Mouse (Mus musculus): ENCODE data around the gene Cblc. TPM values are rescaled to one million over a fixed set of nuclear protein-coding genes. Genes with fewer than 3 reads are reported as not detected.

Cblc gene
- not detected for polyA plus RNA-seq (2017; shearing (Covaris generic))

DNA sequence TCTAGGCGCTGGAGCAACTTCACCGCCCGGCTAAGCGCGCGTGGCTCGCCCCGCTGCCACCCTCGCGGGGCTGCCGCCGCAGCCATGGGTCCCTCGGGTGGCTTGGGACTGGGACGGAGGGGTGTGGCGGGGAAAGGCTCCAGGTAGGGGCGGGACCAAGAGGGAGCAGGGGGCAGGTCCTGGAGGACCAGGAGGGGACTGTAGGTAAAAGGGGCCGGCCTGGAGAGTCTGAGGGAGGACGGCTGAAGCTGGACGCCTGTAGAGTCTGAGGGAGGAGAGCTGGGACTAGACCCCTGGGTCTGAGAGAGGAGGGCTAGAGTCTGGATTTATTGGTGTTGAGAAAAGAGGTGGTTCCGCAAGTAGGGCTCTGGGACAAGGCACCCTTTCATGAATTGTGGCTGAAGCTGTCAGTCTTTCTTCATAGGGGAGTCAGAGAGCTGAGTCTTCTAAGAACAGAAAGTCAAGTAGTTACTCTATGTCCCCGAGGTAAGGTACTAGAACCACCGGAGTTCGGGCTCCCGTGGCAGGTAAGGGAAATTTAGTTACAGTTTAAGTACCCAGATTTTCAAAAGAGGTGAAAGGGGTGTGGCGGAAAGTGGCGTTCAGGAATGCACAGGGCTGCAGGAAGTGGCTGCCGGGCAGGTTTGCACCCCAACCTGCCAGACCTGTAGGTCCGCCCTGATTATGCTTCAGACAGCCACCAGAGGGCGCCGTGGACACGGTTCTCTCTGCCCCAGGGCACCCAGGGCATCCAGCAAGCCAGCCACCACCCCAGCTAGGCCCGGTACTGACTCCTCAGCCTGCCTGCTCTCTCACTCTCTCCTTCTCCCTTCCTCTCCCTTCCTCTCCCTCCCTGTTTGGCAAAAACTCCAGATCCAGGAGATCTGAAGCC is at the start of gene Cblc:
Gene Cblc (minus strand): TSS at position 113 of the 892 bp plus-strand sequence.

DNA sequence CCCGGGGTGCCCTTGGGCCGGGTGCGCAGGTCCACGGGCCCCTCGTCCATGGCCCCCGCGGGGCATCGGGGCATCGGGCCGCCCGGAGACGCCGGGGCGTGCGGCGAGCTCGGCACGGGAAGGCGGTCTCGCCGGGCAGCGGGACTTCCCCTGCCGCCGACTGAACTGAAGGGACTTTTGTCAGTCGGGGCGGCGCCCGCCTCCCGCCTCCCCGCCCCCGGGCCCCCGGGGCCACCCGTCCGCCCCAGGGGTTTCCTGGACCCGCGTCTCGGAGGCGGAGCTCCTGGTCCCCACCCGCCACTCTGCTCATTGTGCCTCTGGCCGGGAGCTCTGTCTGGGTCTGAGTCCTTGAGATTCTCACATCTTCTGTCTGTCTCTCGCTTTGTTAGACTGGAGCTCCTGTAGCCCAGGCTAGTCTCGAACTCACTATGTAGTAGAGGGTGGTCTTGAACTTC is 26.0 kb upstream of the Cblc start, which contains the start of gene Bcl3:
Gene Bcl3 (minus strand): TSS at position 167 of the 455 bp plus-strand sequence.

DNA sequence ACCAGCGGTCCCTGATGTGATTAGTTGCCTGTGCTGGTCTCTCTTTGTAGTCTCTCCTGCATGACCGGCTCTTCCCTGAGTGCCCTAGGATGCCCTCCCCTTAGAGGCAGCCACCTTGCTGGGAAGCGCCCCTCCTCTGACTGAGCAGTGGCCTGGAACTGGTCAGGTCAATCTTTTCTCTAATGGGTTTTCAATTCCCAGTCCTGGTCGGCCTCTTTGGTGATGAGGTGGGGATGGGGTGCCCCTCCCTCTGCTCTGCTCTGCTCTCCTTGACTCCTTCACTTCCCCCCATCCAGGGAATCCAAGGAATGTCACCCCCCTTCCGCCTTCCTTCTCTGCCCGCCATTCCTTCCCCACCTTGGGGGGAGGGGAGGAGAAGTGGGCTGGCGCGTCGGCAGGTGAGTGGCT is 25.6 kb downstream of the Cblc start, which contains the start of gene Bcam:
Gene Bcam (minus strand): TSS at position 33 of the 408 bp plus-strand sequence.

DNA sequence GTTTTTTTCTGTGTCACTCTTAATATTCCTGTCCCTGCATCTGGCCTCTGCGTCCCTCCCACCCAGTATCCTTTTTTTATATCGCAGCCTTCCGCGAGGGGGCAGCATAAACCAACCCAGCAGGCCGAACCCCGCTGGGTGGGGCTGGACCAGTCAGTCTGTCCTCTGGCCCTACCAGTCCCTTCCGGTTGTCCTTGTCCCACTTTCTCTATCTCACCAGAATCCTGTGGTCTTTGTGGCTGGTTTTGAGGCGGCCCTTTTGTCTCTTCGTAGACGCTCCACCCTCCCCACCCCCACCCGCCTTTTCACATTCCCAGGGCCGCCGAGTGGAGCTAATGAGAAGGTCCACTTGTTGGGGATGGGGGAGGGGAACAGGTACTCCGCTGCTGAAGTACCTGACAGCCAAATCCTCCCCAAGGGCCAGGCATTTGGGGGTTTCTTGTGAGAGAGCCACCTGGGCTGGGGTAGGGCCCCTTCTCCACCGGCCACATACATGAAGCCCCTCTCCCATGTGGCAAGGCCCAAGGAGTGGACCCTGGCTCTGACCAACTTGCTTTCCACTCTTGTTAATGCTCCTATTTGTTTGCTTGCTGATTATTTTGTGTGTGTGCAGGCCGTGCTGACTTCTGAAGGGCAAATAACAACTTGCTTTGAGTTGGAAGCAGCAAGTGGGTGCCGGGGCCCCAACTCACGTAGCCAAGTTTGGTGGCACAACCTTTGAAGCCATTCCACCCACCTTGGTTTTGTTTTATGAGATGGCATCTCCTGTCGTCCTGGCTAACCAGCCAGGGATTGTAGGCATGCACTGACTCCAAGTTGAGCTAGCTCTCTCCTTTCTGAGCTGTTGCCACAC is 46.2 kb downstream of the Cblc start, which contains the start of gene Nectin2:
Gene Nectin2 (minus strand): TSS at position 267 of the 853 bp plus-strand sequence.

Other genes with a start within 250 kb of the Cblc start
- gene Ppp1r37, start 233.7 kb downstream of the Cblc start, polyA plus RNA-seq (2017; shearing (Covaris generic)) = 15.6 TPM
- gene Zfp296, start 219.5 kb downstream of the Cblc start, polyA plus RNA-seq (2017; shearing (Covaris generic)) = 1.8 TPM
- gene Gemin7, start 219.2 kb downstream of the Cblc start, polyA plus RNA-seq (2017; shearing (Covaris generic)) = 105 TPM
- gene Clasrp, start 192.3 kb downstream of the Cblc start, polyA plus RNA-seq (2017; shearing (Covaris generic)) = 49.4 TPM
- gene Relb, start 167.4 kb downstream of the Cblc start, polyA plus RNA-seq (2017; shearing (Covaris generic)) = 249 TPM
- gene Clptm1, start 131.8 kb downstream of the Cblc start, polyA plus RNA-seq (2017; shearing (Covaris generic)) = 121 TPM
- gene Apoc2, start 118.9 kb downstream of the Cblc start, polyA plus RNA-seq (2017; shearing (Covaris generic)) = not detected
- not detected for gene Gm44805, start 115.4 kb downstream of the Cblc start, polyA plus RNA-seq (2017; shearing (Covaris generic))
- gene Apoc4, start 115.3 kb downstream of the Cblc start, polyA plus RNA-seq (2017; shearing (Covaris generic)) = 0.18 TPM
- gene Apoc1, start 104.1 kb downstream of the Cblc start, polyA plus RNA-seq (2017; shearing (Covaris generic)) = not detected
- gene Apoe, start 97.6 kb downstream of the Cblc start, polyA plus RNA-seq (2017; shearing (Covaris generic)) = 1.3 TPM
- gene Tomm40, start 81.4 kb downstream of the Cblc start, polyA plus RNA-seq (2017; shearing (Covaris generic)) = 63.8 TPM
- gene Nectin2, start 46.3 kb downstream of the Cblc start, polyA plus RNA-seq (2017; shearing (Covaris generic)) = not detected
- 0.65 TPM for gene Bcam, start 25.8 kb downstream of the Cblc start, polyA plus RNA-seq (2017; shearing (Covaris generic))
- gene Bcl3, start 26.0 kb upstream of the Cblc start, polyA plus RNA-seq (2017; shearing (Covaris generic)) = 199 TPM
- gene Gm19345, start 55.2 kb upstream of the Cblc start, polyA plus RNA-seq (2017; shearing (Covaris generic)) = not detected
- gene Ceacam16, start 64.5 kb upstream of the Cblc start, polyA plus RNA-seq (2017; shearing (Covaris generic)) = not detected
- gene Ceacam19, start 91.2 kb upstream of the Cblc start, polyA plus RNA-seq (2017; shearing (Covaris generic)) = not detected
- 42.3 TPM for gene Pvr, start 124.4 kb upstream of the Cblc start, polyA plus RNA-seq (2017; shearing (Covaris generic))
- 0.94 TPM for gene Igsf23, start 153.9 kb upstream of the Cblc start, polyA plus RNA-seq (2017; shearing (Covaris generic))
- gene Ceacam20, start 168.6 kb upstream of the Cblc start, polyA plus RNA-seq (2017; shearing (Covaris generic)) = 0.18 TPM
- 0.26 TPM for gene Nlrp9b, start 194.7 kb upstream of the Cblc start, polyA plus RNA-seq (2017; shearing (Covaris generic))